Mouse (Mus musculus) urinary bladder, postnatal 25 days (tissue): ENCODE results near the gene Ints12.

Source experiments
- DNase-seq: peaks from one replicate; pipeline ENCODE4 v3.0.0; 2022; ENCODE audit warnings: low spot score

The Ints12 gene

DNA sequence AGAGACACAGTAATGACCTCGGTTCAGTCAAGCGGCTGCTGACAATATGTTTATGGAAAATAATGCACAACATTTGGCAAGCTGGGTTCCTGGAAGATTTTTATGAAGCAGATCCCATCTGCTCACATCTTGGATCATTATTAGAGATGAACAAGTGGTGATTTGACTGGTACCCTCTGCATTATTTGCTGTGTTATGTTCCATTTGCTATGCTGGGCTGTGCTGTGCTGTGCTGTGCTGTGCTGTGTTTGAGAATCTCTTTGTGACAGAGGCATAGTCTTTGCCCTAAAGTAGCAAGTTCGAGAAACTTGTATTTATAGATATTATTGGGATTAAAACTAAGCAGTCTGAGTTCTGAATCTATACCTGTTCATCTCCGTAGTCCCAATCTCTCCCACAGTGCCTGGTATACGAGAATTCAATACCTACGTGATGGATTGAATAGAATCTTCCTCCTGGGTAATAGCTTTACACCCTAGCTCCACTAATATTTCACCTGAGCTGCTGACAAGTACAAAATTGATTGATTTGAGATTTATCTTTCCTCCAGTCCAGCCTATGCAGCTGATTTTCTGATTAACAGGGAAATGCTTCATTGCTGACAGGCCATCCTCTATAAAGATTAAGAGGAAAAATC, 53.0 kb downstream of the Ints12 start:
- DNase-seq = no peak

- DNase-seq = no peak
These were observed 60.0 kb downstream of the Ints12 start for GRCm38 (mm10) chr3:133151629-133152028.

DNA sequence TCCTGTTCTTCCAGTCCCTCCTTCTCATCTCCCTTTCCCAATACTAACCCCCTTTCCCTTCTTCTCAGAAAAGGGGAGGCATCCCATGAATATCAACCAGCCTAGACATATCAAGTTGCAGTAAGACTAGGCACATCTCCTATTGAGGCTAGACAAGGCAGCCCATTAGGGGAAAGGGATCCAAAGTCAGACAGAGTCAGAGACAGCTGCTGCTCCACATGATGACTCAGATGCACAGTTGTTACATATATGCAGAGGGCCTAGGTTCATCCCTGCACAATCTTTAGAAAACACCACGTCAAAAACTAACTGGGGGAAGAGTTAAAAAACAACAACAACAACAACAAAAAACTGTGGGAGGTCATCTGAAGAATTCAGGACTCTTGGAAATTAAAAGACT, 61.2 kb downstream of the Ints12 start:
- no peak for DNase-seq

- no peak for DNase-seq
These were observed 62.0 kb downstream of the Ints12 start for GRCm38 (mm10) chr3:133153629-133154028.

DNA sequence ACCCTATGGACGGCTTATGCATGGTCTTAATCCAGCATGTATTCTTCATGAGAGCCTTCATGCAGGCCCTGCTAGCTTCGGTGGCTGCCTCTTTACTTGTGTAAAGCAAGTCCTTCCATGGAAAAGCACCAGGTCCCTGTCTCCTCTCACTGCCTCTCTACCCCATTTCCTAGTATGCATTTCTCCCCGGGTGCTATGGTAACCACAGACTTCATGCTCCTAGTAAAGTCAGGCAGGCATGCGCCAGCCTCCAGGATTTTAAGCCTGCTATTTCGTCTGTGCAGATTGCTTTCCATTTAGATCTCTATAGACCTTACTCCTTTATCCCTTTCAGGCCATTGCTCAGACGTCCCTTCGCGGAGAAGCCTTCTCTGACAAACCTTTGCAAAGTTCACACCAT, 63.0 kb downstream of the Ints12 start:
- no peak for DNase-seq

- no peak for DNase-seq
These were observed 66.6 kb downstream of the Ints12 start for GRCm38 (mm10) chr3:133158260-133158659.
